Comparison of ENCODE assay signal across 14 mouse cellular contexts in the genomic region with DNA sequence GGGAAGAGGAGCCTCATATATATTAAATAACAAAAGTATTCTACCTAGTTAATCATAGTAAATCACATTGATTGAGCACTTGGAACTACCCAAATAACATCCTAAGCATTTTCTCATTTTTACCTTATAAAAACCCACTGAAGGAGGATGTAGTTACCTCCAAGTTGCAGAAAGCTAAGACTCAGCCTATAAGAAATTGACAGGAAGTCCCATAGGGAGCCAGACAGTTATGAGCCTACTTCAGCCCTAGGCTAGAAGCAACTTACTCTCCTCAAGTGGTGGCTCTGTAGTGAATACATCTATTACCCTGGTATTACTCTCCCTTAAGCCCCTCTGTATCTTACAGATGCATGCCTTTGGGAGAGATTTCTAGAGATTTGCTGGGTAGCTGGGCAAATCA.
"Had no signal": no experiment of that assay in that cellular context is flagged by ENCODE, and none has a peak within 500 bp of the region (broad histone marks: within the 10 kb centered on the region; RNA-seq: fewer than 3 reads in every experiment).

No protein-coding gene starts in this region.

- H3K27me3 ChIP-seq: liver, embryonic 13.5 days; neural tube, embryonic 13.5 days had no signal

- H3K36me3 ChIP-seq: neural tube, embryonic 13.5 days had no signal

- H3K27ac ChIP-seq: left cerebral cortex, adult 2 months; liver, embryonic 13.5 days; neural tube, embryonic 13.5 days had no signal

- H3K4me2 ChIP-seq: liver, embryonic 13.5 days; midbrain, embryonic 11.5 days; neural tube, embryonic 13.5 days had no signal

- H3K9me3 ChIP-seq: liver, embryonic 13.5 days; neural tube, embryonic 13.5 days had no signal

- H3K9ac ChIP-seq: liver, embryonic 13.5 days; neural tube, embryonic 13.5 days had no signal

- H3K4me1 ChIP-seq: neural tube, embryonic 13.5 days had no signal

- DNase-seq: kidney, postnatal 10 days; kidney, postnatal 36 days; layer of hippocampus, postnatal 36 days; liver, embryonic 13.5 days; lung, adult 2 months; lung, postnatal 14 days; lung, postnatal 4 days; midbrain, embryonic 14.5 days; retina, postnatal 1 day; thymus, adult 18-20 months; thymus, postnatal 36 days had no signal

- H3K4me3 ChIP-seq: left cerebral cortex, adult 2 months; liver, embryonic 13.5 days; neural tube, embryonic 13.5 days had no signal
